Mouse (Mus musculus): Measurements from ENCODE around the gene Rapgef6. TPM values are rescaled to one million over a fixed set of nuclear protein-coding genes. Genes with fewer than 3 reads are reported as not detected.

Gene Rapgef6
- polyA plus RNA-seq, 1 experiment from 2014 or later = 28.6 TPM

- H3K27me3 ChIP-seq (replicated peaks; ENCODE audit: control insufficient read depth, insufficient read depth, low read length) = no peaks in the 10 kb centered on the region
- no peak overlapping the region for H3K4me2 ChIP-seq (ENCODE audit: low read depth, low read length)
- H3K4me3 ChIP-seq (ENCODE audit: low read length) = no peak overlapping the region
- ATAC-seq = no peak
- no peak overlapping the region for H3K27ac ChIP-seq (ENCODE audit: low read length)
- H3K4me1 ChIP-seq (ENCODE audit: control insufficient read depth, insufficient read depth, low read length) = no peaks in the 10 kb centered on the region
- 61% methylated on average over 4 of the region's 4 CpGs for WGBS
- H3K36me3 ChIP-seq (ENCODE audit: control insufficient read depth, insufficient read depth, low read length) = peaks cover 5% of the 10 kb centered on the region
- no peak overlapping the region for H3K9ac ChIP-seq (ENCODE audit: low read depth, low read length)
- H3K9me3 ChIP-seq (ENCODE audit: control insufficient read depth, low read length) = no peaks in the 10 kb centered on the region
Observed at GRCm38 (mm10) chr11:54695951-54696350, 173.3 kb downstream of the Rapgef6 start.

GRCm38 (mm10) chr11:54697611-54698010 lies 175.0 kb downstream of the Rapgef6 start:
- 90% methylated on average over 5 of the region's 5 CpGs for WGBS
- no peak overlapping the region for H3K27ac ChIP-seq (ENCODE audit: low read length)
- peaks cover 3% of the 10 kb centered on the region; the same call in 1 of the 2 replicates for H3K36me3 ChIP-seq (ENCODE audit: control insufficient read depth, insufficient read depth, low read length)

GRCm38 (mm10) chr11:54698636-54699035 lies 176.0 kb downstream of the Rapgef6 start:
- H3K4me1 ChIP-seq (ENCODE audit: control insufficient read depth, insufficient read depth, low read length) = no peaks in the 10 kb centered on the region
- ATAC-seq = no peak
- H3K36me3 ChIP-seq (ENCODE audit: control insufficient read depth, insufficient read depth, low read length) = peaks cover 3% of the 10 kb centered on the region; the same call in 1 of the 2 replicates
- no peak overlapping the region for H3K4me3 ChIP-seq (ENCODE audit: low read length)
- no peak overlapping the region for H3K27ac ChIP-seq (ENCODE audit: low read length)
- H3K9me3 ChIP-seq (ENCODE audit: control insufficient read depth, low read length) = no peaks in the 10 kb centered on the region
- no peaks in the 10 kb centered on the region for H3K27me3 ChIP-seq (replicated peaks; ENCODE audit: control insufficient read depth, insufficient read depth, low read length)
- no peak overlapping the region for H3K4me2 ChIP-seq (ENCODE audit: low read depth, low read length)
- WGBS = 91% methylated on average over 7 of the region's 7 CpGs
- no peak overlapping the region for H3K9ac ChIP-seq (ENCODE audit: low read depth, low read length)

More at GRCm38 (mm10) chr11:54697611-54698010, 175.0 kb downstream of the Rapgef6 start:
- Histone ChIP-seq H3K9ac (ENCODE audit: low read depth, low read length) (no peak overlapping the region), H3K9me3 (ENCODE audit: control insufficient read depth, low read length) (no peaks in the 10 kb centered on the region), H3K4me2 (ENCODE audit: low read depth, low read length) (no peak overlapping the region), H3K27me3 (replicated peaks; ENCODE audit: control insufficient read depth, insufficient read depth, low read length) (no peaks in the 10 kb centered on the region), H3K4me1 (ENCODE audit: control insufficient read depth, insufficient read depth, low read length) (no peaks in the 10 kb centered on the region), H3K4me3 (ENCODE audit: low read length) (no peak overlapping the region)
- ATAC-seq = no peak

GRCm38 (mm10) chr11:54699972-54700371 lies 177.3 kb downstream of the Rapgef6 start:
- WGBS = 77% methylated on average over 3 of the region's 3 CpGs
- H3K4me2 ChIP-seq (ENCODE audit: low read depth, low read length) = no peak overlapping the region
- H3K9me3 ChIP-seq (ENCODE audit: control insufficient read depth, low read length) = no peaks in the 10 kb centered on the region
- no peak for ATAC-seq
- no peak overlapping the region for H3K4me3 ChIP-seq (ENCODE audit: low read length)
- peaks cover 3% of the 10 kb centered on the region; the same call in 1 of the 2 replicates for H3K36me3 ChIP-seq (ENCODE audit: control insufficient read depth, insufficient read depth, low read length)
- H3K27ac ChIP-seq (ENCODE audit: low read length) = no peak overlapping the region
- no peak overlapping the region for H3K9ac ChIP-seq (ENCODE audit: low read depth, low read length)
- H3K4me1 ChIP-seq (ENCODE audit: control insufficient read depth, insufficient read depth, low read length) = no peaks in the 10 kb centered on the region
- H3K27me3 ChIP-seq (replicated peaks; ENCODE audit: control insufficient read depth, insufficient read depth, low read length) = no peaks in the 10 kb centered on the region

- Histone ChIP-seq H3K27me3 (replicated peaks; ENCODE audit: control insufficient read depth, insufficient read depth, low read length) (no peaks in the 10 kb centered on the region), H3K27ac (ENCODE audit: low read length) (no peak overlapping the region), H3K9me3 (ENCODE audit: control insufficient read depth, low read length) (no peaks in the 10 kb centered on the region), H3K9ac (ENCODE audit: low read depth, low read length) (no peak overlapping the region), H3K4me3 (ENCODE audit: low read length) (no peak overlapping the region), H3K4me2 (ENCODE audit: low read depth, low read length) (no peak overlapping the region), H3K36me3 (ENCODE audit: control insufficient read depth, insufficient read depth, low read length) (no peaks in the 10 kb centered on the region; the same call in 1 of the 2 replicates), H3K4me1 (ENCODE audit: control insufficient read depth, insufficient read depth, low read length) (no peaks in the 10 kb centered on the region)
- 87% methylated on average over 8 of the region's 8 CpGs for WGBS
- ATAC-seq = no peak
Observed at GRCm38 (mm10) chr11:54701848-54702247, 179.2 kb downstream of the Rapgef6 start.

GRCm38 (mm10) chr11:54703306-54703705 lies 180.7 kb downstream of the Rapgef6 start:
- Histone ChIP-seq H3K4me3 (ENCODE audit: low read length) (no peak overlapping the region), H3K27me3 (replicated peaks; ENCODE audit: control insufficient read depth, insufficient read depth, low read length) (no peaks in the 10 kb centered on the region), H3K27ac (ENCODE audit: low read length) (no peak overlapping the region), H3K9ac (ENCODE audit: low read depth, low read length) (no peak overlapping the region), H3K4me1 (ENCODE audit: control insufficient read depth, insufficient read depth, low read length) (no peaks in the 10 kb centered on the region), H3K36me3 (ENCODE audit: control insufficient read depth, insufficient read depth, low read length) (no peaks in the 10 kb centered on the region), H3K9me3 (ENCODE audit: control insufficient read depth, low read length) (no peaks in the 10 kb centered on the region), H3K4me2 (ENCODE audit: low read depth, low read length) (no peak overlapping the region)
- WGBS = 41% methylated on average over 4 of the region's 4 CpGs
- no peak for ATAC-seq

- ATAC-seq = no peak
Observed at GRCm38 (mm10) chr11:54708153-54708552, 185.5 kb downstream of the Rapgef6 start.

GRCm38 (mm10) chr11:54709645-54710044 lies 187.0 kb downstream of the Rapgef6 start:
- Histone ChIP-seq H3K27ac (ENCODE audit: low read length) (no peak overlapping the region), H3K4me2 (ENCODE audit: low read depth, low read length) (no peak overlapping the region), H3K36me3 (ENCODE audit: control insufficient read depth, insufficient read depth, low read length) (no peaks in the 10 kb centered on the region), H3K4me3 (ENCODE audit: low read length) (no peak overlapping the region), H3K9me3 (ENCODE audit: control insufficient read depth, low read length) (no peaks in the 10 kb centered on the region), H3K27me3 (replicated peaks; ENCODE audit: control insufficient read depth, insufficient read depth, low read length) (no peaks in the 10 kb centered on the region), H3K4me1 (ENCODE audit: control insufficient read depth, insufficient read depth, low read length) (no peaks in the 10 kb centered on the region), H3K9ac (ENCODE audit: low read depth, low read length) (no peak overlapping the region)
- 59% methylated on average over 2 of the region's 2 CpGs for WGBS
- no peak for ATAC-seq

More at GRCm38 (mm10) chr11:54708153-54708552, 185.5 kb downstream of the Rapgef6 start:
- no peak overlapping the region for H3K9ac ChIP-seq (ENCODE audit: low read depth, low read length)
- no peaks in the 10 kb centered on the region for H3K9me3 ChIP-seq (ENCODE audit: control insufficient read depth, low read length)
- no peak overlapping the region for H3K4me2 ChIP-seq (ENCODE audit: low read depth, low read length)
- no peaks in the 10 kb centered on the region for H3K4me1 ChIP-seq (ENCODE audit: control insufficient read depth, insufficient read depth, low read length)
- no peak overlapping the region for H3K4me3 ChIP-seq (ENCODE audit: low read length)
- no peaks in the 10 kb centered on the region for H3K36me3 ChIP-seq (ENCODE audit: control insufficient read depth, insufficient read depth, low read length)
- no peak overlapping the region for H3K27ac ChIP-seq (ENCODE audit: low read length)
- H3K27me3 ChIP-seq (replicated peaks; ENCODE audit: control insufficient read depth, insufficient read depth, low read length) = no peaks in the 10 kb centered on the region
- WGBS = 84% methylated on average over 2 of the region's 2 CpGs

- no peak overlapping the region for H3K4me2 ChIP-seq (ENCODE audit: low read depth, low read length)
- H3K9ac ChIP-seq (ENCODE audit: low read depth, low read length) = no peak overlapping the region
- no peaks in the 10 kb centered on the region for H3K27me3 ChIP-seq (replicated peaks; ENCODE audit: control insufficient read depth, insufficient read depth, low read length)
- H3K9me3 ChIP-seq (ENCODE audit: control insufficient read depth, low read length) = no peaks in the 10 kb centered on the region
- 84% methylated on average over 4 of the region's 4 CpGs for WGBS
- H3K27ac ChIP-seq (ENCODE audit: low read length) = no peak overlapping the region
- ATAC-seq = no peak
- H3K36me3 ChIP-seq (ENCODE audit: control insufficient read depth, insufficient read depth, low read length) = peaks cover 3% of the 10 kb centered on the region
- no peak overlapping the region for H3K4me3 ChIP-seq (ENCODE audit: low read length)
- H3K4me1 ChIP-seq (ENCODE audit: control insufficient read depth, insufficient read depth, low read length) = no peaks in the 10 kb centered on the region
Observed at GRCm38 (mm10) chr11:54710512-54711293, 188.1 kb downstream of the Rapgef6 start.

Data from intestine, embryonic 16.5 days (tissue).